Mouse (Mus musculus) heart, adult 2 months (tissue): ENCODE measurements around the gene C1qtnf5.
A peak's percentile ranks its signal among the peaks of the same experiment; 100 is the strongest.

ENCODE experiments used
- CTCF ChIP-seq: fragments of 200-600 bp; IDR thresholded peaks from 2 replicates; pipeline ENCODE4 v1.8.1; 2022; ENCODE audit warnings: antibody characterized with exemption, mild to moderate bottlenecking, moderate library complexity
- EP300 ChIP-seq: fragments of 200-500 bp; IDR thresholded peaks from 2 replicates; pipeline ENCODE4 v1.6.1; 2011; ENCODE audit warnings: low read depth, low read length, control low read depth; ENCODE audit not compliant: insufficient read depth
- POLR2A ChIP-seq: fragments of 200-500 bp; IDR thresholded peaks from 2 replicates; pipeline ENCODE4 v1.6.1; 2011; ENCODE audit warnings: mild to moderate bottlenecking, low read depth, low read length, control low read depth; ENCODE audit not compliant: insufficient read depth

DNA sequence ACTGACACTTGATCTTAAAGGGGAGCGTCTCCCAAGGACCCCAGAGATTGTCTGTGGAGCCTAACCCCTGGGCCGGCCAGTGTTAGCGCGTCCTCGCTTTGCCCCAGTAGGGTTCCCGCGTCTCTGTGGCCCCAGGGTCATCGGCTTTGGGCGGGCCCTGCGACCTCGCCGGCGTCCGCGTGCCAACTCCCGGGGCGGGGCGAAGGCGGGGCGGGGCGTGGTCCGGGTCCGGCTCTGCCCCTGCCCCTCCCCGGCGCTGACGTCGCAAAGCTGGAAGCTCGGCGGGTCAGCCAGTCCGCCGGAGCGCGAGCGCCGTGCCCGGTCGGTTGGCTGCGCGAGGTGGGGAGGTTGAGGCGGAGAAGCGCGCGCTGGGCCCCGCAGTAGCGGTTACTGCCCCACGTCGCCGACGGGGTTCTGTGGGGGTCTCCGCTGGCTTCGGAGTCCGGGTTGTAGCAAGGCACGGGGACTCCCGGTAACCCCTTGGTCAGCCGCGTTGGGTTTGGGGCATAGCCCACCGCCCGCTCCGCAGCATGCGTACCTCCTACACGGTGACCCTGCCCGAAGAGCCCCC lies 22.3 kb upstream of the C1qtnf5 start:
- TF ChIP-seq CTCF (peak; percentile 7; the same call in 1 of the 2 replicates), POLR2A (peak; percentile 85), EP300 (0 out of 2 replicates have a peak, but pooled peaks have one; percentile 5)
